Mouse (Mus musculus) olfactory bulb, adult 2 months (tissue): ENCODE results near the gene Dnajc5. TPM values are rescaled to one million over a fixed set of nuclear protein-coding genes. Genes with fewer than 3 reads are reported as not detected.

ENCODE experiments used
- H3K27ac ChIP-seq: fragments of 200-500 bp; 2 replicates; pipeline ENCODE4 v1.5.1; 2012; ENCODE audit warnings: low read depth, low read length; ENCODE audit not compliant: insufficient read depth
- H3K4me1 ChIP-seq: fragments of 200-500 bp; 2 replicates; pipeline ENCODE4 v1.6.1; 2012; ENCODE audit warnings: low read length; ENCODE audit not compliant: control insufficient read depth, insufficient read depth
- H3K4me3 ChIP-seq: fragments of 200-500 bp; 2 replicates; pipeline ENCODE4 v1.5.1; 2012; ENCODE audit warnings: mild to moderate bottlenecking, low read depth, low read length, moderate library complexity; ENCODE audit not compliant: insufficient read depth
- CTCF ChIP-seq: fragments of 200-500 bp; IDR thresholded peaks from 2 replicates; pipeline ENCODE4 v1.5.1; 2012; ENCODE audit warnings: low read depth, mild to moderate bottlenecking, low read length, moderate library complexity; ENCODE audit not compliant: insufficient read depth
- POLR2A ChIP-seq: fragments of 200-500 bp; IDR thresholded peaks from 2 replicates; pipeline ENCODE4 v1.6.1; 2012; ENCODE audit warnings: mild to moderate bottlenecking, low read depth, low read length, moderate library complexity; ENCODE audit not compliant: insufficient read depth
- WGBS: fragments of 180-500 bp; shearing (Covaris S2); methylation state at CpG from one replicate; pipeline ENCODE4 v1.1.7; 2018; 5-methylcytosine and 5-hydroxymethylcytosine counted together
- polyA plus RNA-seq: library from polyadenylated mRNA; stranded (reverse); fragments of >200 nt; gene quantifications from 2 replicates; pipeline ENCODE4 v1.2.4, GENCODE M21; 2012; ENCODE audit warnings: low replicate concordance; ENCODE audit not compliant: missing spikeins, insufficient read depth, insufficient read length

Dnajc5 gene
- 347 and 447 TPM in 2 replicates for polyA plus RNA-seq

DNA sequence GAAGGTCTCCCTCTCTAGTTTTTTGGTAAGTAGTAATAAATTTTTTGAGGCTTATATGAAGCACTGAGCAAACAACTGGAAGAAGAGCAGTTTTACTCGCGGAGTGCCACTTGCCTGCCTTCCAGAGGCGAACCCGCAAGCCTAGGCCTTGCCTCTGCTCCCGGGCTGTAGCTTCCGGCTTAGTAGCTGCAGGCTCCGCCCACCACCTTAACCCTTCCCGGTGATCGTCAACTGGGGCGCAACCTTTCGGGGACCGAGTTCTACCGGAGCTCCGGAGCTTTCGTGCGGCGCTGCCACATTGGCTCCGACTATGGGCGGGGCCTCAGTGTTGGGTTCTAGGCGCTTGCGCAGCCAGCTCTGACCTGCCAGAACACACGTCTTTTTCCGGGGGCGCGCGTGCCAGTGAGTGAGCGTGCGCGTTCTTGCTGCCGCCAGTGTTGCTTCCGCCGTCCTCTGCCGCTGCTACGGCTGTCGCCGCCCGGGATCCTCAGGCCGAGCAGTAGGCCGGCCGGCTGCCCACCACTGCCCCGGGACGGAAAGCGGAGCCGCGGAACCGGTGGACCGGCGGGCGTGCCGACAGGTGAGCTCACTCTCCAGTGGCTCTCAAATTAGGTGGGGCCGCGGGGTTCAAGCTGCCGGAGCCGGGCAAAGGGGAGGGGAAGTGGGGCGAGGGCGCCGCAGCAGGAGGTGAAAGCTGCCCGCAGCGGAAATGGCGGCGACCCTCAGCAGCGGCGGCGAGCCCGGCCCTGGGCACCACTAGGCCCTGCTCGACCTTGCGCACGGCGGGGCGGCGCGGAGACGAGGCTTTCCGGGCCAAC lies at the start of gene Dnajc5:
Gene Dnajc5, plus strand, starts transcription at position 368 of the 818 bp plus-strand sequence.
- under 1% methylated on average over 74 of the region's 74 CpGs for WGBS
- H3K27ac ChIP-seq: peak within 1 kb of the TSS; percentile 85
- peak within 1 kb of the TSS; percentile 92 for H3K4me3 ChIP-seq
- peaks cover 2% of the 10 kb centered on the region for H3K4me1 ChIP-seq
- TF ChIP-seq CTCF: no peak
- peak; percentile 37; the same call in 1 of the 2 replicates for TF ChIP-seq POLR2A

DNA sequence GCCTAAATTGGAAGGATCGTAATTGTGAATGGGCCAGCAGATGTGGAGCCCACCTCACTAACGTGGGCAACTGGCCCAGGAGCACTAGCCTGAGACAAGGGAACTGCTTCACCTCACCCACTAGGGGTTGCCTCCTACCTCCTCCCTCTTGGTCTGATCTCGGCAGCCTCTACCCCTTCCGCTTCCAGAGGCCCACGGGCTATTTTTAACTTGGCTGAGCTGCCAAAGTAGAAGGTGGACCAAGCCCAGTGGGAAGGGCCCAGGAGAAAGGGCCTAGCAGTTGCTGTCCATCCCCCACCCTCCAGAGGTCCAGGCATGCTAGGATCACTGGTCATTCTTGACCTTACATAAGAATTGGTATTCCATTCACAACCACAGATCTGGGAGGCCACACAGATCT lies 49.0 kb upstream of the Dnajc5 start:
- 63% methylated on average over 5 of the region's 5 CpGs for WGBS
- Histone ChIP-seq H3K4me1 (no peaks in the 10 kb centered on the region; the same call in 1 of the 2 replicates), H3K4me3 (no peak overlapping the region), H3K27ac (no peak overlapping the region)
- TF ChIP-seq POLR2A (no peak), CTCF (no peak)

DNA sequence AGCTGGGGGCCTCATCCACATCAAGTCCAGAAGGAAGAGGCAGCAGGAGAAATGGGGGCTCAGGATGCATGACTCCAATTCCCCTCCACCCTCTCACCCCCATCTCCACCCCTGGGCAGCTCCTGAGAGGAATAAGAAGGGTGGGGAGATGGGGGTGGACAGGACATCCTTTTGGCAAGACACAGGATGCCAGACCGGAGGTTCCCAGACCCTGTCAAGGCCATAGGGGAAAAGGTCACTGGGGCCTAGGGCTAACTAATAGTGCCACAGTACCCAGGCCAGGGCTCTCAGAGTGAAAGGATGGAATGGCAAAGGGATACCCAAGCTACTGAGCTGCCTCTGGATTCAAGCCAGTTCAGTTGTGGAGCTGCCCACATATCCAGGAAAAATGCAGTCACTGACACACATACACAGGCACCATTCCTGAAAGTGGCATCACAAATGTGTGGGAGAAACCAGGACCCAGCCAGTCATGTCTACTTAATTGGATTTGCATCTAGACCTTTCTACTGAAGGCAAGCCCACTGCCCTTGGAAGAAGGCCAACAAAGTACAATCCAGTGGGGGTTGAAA lies 47.9 kb upstream of the Dnajc5 start:
- TF ChIP-seq CTCF (no peak), POLR2A (no peak)
- Histone ChIP-seq H3K27ac (no peak overlapping the region), H3K4me3 (no peak overlapping the region), H3K4me1 (no peaks in the 10 kb centered on the region; the same call in 1 of the 2 replicates)
- 70% methylated on average over 1 of the region's 1 CpGs for WGBS

DNA sequence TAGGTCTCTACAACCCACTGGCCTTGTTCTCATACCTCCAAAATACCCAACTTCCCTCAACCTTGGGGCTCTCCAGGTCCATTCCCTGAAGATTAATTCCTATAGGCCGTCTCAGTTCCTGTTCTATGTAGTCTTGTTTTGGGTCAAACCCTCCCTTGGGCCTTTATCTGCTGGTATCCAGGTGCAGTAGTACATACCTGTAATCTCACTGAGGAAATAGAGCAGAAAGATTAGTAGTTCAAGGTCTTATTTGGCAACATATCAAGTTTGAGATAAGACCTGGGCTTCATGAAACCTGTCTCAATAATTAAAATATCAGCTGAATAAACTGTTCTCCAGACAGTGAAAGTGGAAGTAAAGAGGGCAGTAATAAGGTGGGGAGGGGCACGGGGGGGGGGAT lies 37.2 kb upstream of the Dnajc5 start:
- Histone ChIP-seq H3K4me3 (no peak overlapping the region), H3K27ac (no peak overlapping the region), H3K4me1 (peaks cover 2% of the 10 kb centered on the region)
- WGBS: 41% methylated on average over 2 of the region's 2 CpGs
- TF ChIP-seq CTCF (no peak), POLR2A (no peak)

DNA sequence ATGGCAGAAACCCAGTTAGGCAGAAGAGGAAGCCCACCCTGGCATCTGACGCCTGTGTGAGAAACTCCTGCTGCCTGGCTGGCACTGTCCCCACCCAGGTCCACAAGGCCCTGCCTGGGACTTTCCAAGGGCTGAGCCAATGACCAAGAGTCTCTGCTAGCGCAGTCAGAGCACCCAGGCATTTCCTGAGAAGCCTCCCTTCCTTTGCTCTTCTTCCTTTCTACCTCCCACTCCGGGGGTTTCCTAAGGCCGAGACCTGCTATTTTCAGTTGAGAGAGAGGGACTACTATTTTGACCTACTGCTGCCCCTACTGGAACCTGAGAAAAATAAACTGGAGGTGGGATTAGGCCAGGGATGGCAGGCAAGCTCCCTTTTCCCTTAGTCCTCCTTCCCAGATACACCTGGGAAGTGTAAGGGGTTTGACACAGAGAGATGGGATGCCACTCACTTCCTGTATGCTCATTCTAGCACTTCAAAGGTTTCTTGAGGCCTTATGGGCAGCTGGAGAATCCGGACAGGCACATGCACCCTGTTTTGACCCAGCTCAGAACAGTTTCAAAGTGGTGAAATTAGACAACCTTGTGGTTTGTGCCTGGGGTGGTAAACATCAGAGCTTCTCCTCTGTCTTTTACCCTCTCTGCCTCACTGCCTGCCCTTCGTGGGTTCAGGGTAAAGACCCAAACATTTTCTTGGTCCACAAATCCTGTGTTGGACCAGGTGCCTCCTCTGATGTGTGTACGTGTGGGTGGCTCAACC lies 36.5 kb upstream of the Dnajc5 start:
- Histone ChIP-seq H3K27ac (no peak overlapping the region), H3K4me1 (peaks cover 2% of the 10 kb centered on the region), H3K4me3 (no peak overlapping the region)
- no peak for TF ChIP-seq CTCF
- no peak for TF ChIP-seq POLR2A
- WGBS: 41% methylated on average over 7 of the region's 7 CpGs

DNA sequence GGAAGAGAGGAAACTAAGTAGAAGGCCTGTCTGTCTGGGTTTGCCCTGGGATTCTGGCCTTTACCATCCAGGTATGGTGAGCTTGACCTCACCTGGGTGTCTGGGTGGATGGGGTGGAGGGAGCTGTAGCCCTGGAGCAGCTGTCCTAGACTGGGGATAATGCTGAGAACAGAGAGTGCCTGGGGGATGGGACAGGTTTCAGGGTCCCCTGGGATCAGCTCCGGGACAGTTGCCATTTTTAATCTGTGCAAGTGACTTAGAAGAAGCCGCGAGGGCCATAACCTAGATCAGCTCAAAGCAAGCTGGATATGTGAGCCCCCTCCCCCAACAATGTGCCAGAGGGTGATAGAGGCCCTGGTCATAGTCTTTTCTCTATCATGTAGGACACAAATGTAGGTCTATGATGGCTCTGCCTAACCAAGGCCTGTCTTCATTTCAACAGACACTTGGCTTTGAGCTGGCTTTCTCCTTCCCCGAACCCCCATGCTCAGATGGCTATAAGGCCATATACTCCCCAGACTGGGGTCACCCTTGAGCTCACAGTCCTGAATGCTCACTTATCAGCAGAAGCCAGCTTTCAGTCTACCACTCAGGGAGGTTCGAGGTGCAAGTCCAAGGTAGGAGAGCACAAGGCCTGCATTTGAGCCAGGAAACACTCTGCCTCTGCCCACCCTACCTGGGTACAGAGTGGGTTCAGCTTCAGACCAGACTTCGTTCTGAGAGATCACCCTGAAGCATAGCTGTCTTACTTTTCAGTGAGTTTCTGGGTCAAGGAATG lies 35.6 kb upstream of the Dnajc5 start:
- TF ChIP-seq POLR2A (no peak), CTCF (no peak)
- no peak overlapping the region for H3K27ac ChIP-seq
- 83% methylated on average over 6 of the region's 6 CpGs for WGBS

DNA sequence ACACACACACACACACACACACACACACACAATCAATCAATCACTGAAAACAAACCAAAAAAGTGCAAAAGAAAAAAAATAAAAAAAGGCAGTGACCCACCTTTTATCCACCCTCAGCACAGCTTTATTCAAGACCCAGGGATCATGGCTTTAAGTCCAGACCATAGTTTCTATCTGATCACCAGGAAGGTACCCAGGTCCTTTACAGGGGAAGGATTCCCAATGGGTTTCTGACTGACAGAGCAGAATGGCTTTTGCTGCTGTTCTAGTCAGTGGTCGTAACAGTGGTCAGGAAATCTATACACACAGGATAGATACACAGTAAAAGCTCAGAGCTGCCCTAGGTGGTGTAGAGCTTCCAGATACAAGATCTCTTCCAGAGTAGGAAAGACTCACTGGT lies 34.5 kb upstream of the Dnajc5 start:
- H3K27ac ChIP-seq: no peak overlapping the region
- 38% methylated on average over 1 of the region's 1 CpGs for WGBS
- TF ChIP-seq CTCF: no peak
- TF ChIP-seq POLR2A: no peak
- H3K4me1 ChIP-seq: peaks cover 2% of the 10 kb centered on the region
- no peak overlapping the region for H3K4me3 ChIP-seq

More for the DNA sequence above, 35.6 kb upstream of the Dnajc5 start:
- no peak overlapping the region for H3K4me3 ChIP-seq
- peaks cover 2% of the 10 kb centered on the region for H3K4me1 ChIP-seq

DNA sequence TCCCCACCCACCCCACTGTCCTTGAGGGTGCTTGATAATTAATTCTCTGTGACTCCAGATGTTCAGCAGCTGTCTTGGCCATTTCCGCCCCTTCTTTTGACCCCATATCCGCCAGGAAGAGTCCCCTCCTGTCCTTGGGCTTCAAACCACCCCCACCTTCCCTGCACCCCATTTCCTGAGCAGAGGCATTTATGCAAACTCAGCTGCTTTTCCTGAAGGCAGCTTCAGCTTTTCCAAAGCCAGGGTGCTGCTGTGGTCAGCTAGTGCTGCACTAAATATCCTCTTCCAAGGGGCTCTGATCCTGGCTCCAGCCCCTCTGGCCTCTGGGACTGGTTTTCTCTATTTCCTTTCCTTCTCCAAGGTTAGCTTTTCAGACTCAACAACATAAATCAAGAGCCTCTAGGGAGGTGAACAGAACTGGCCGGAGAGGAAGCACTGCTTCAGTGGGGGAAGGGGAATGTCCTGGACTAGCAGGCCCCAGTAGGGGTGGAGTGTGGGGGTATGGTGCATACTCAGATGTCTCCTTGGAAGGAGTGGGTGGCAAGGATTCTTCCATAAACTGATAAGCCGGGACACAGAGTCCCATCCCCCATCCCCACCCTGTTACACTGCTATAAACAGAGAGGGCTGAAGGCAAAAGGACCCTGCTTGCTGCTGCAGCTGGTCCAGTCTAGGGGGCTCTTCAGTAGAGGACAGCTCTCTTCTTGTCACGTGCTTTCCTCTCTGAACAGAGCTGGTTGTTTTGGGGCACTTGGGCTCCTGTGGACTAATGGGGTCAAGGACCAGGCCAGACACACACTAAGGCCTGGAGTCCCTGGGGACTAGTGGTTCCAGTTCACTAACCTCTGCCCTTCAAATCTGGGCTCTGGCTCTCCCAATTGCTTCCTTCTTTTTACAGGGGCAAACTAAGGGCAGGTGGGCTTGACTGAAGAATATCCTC lies 32.7 kb upstream of the Dnajc5 start:
- 37% methylated on average over 5 of the region's 5 CpGs for WGBS
- Histone ChIP-seq H3K4me3 (no peak overlapping the region), H3K4me1 (peaks cover 2% of the 10 kb centered on the region), H3K27ac (no peak overlapping the region)
- TF ChIP-seq POLR2A (no peak), CTCF (no peak)
